Mouse (Mus musculus): ENCODE data around the gene Slc25a47.
A peak's percentile ranks its signal among the peaks of the same experiment; 100 is the strongest.
"Not testable (repeated sequence)": the region's sequence is repeated elsewhere in the genome, so short reads cannot be mapped to it uniquely, and the experiment has no call there.

Gene Slc25a47

GRCm38 (mm10) chr12:108826958-108827535 is 8.8 kb upstream of the Slc25a47 start:
- DNase-seq = peak; percentile 73 to 76

- peak in 1 of 2 experiments; percentile 9 for DNase-seq
Measured at GRCm38 (mm10) chr12:108827641-108828040, 8.2 kb upstream of the Slc25a47 start.

DNA sequence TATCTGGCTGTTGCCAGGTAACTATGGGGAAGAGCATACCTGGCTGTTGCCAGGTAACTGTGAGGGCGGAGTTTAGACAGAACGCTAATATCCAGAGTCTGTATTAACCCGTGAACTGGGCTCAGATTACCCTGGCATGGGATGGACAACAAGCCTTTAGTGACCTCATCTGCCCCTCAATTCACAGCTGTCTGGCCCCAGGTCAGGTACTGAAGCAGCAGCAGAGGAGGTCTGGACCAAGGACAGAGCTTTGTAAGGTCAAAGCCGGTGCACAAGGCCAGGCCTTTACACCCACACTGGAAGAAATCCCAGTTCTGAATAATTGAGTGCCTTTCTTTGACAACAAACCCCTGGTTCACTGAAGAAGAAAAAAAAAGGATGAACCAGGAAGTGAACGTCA is 6.2 kb upstream of the Slc25a47 start:
- DNase-seq = no peak

DNA sequence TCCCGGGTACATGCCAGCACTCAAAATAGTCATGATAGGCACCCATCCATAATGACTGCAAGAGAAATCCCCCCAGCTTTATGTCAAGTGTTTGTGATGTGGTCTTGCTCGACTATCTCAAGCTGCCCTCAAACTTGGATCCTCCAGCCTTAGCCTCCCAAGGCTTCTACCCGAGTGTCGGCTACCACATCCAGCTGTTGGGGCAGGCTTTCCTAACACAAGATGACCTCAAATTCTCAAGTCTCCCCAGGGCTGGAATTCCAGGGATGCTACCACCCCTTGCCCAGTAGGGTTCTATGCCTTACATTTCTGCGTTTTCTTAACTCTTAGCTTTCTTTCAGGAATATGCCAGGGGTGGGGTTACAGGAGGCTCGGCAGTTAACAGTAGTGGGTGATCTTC is 5.5 kb upstream of the Slc25a47 start:
- no peak for DNase-seq

DNA sequence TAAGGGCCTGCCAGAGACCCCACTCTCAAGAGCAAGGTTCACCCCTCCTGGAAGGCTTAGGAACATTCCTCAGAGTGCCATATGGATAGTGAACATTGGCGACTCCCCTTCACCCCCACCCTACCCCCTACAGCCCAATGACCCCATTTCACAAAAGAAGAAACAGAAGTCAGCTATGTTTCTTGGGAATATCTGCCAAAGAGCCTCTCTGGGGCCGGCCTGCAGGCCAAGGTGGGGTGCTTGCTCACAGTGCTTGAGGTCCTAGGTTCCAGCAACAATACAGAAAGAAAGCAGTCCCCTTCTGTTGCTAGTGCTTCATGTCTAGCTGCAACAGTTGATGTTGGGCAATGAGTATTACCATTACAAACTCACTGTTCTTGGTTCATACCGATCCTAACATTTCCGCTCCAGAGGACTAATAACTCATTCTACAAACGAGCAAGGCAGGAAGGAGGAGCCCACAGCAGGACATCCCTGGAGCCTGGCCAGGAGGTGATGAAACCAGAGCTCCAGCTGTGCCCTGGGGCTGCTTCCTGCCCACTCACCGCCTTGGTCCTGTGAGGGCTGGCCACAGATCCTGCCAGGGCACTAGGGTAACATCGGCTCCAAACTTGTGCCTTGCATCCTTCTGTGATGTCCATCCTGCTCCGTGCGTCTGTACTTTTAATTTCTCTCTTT is 3.7 kb upstream of the Slc25a47 start:
- peak; percentile 75 to 76 for DNase-seq

DNA sequence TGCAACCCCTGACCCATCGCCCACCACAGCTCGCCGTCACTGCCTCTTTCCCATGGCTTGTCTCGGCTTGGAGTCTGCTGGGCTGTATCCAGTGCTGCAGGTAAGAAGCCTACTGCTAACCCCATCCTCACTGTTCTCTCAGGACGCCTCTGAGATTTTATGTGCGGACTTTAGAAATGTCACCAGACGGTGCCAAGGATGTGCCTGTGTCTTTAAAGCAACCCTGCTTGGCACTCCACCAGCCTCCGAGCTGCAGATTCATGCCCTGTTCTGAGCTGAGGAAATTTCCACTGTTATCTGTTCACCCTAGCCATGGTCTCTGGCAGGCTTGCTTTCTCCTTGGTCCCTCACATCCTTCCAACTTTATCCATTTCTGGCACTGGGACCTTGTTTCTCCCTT is 3.0 kb upstream of the Slc25a47 start:
- DNase-seq = peak; percentile 65 to 70

DNA sequence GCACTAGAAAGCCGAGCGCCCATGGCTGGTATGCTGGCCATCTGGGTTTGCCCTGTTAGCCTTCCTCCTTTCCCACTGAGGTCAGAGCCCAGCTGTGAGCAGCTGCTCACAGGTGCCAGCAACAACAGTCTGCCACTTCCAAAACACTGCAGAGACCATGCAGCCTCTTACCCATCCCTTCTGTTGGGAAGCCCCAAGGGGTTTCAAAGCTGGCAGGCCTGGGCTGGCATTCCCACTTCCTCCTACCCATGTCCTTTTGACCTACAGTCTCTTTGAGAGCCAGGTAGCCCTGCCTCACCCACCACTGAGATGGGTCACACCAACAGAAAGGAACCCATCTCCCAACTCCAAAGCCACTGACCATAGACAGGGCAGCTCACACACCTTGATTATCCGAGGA is 2.4 kb upstream of the Slc25a47 start:
- DNase-seq = peak in 1 of 2 experiments; percentile 24

DNA sequence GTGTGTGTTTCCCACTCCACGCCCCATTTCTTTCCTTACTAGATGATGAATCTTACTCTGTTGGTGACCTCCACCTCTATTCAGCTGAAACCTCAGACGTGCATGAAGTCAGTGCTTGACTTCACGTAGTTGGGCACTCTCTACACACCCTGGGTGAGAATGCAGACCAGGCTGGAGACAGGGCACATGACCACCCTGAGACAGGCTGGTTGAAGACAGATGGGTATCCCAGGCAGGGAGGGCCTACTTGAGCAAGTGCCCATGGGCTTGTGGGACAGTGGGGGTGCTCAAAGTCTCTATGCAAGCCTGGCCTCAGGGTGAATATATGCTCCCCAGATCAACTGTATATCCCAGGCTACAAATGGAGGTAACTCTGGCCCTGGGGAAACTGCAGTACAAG is 1.5 kb upstream of the Slc25a47 start:
- DNase-seq = no peak

- peak in 1 of 2 experiments; percentile 38 for DNase-seq
Measured at GRCm38 (mm10) chr12:108834786-108835185, 1.1 kb upstream of the Slc25a47 start.

GRCm38 (mm10) chr12:108835208-108835839 is 522 bp upstream of the Slc25a47 start:
- DNase-seq = no peak

DNA sequence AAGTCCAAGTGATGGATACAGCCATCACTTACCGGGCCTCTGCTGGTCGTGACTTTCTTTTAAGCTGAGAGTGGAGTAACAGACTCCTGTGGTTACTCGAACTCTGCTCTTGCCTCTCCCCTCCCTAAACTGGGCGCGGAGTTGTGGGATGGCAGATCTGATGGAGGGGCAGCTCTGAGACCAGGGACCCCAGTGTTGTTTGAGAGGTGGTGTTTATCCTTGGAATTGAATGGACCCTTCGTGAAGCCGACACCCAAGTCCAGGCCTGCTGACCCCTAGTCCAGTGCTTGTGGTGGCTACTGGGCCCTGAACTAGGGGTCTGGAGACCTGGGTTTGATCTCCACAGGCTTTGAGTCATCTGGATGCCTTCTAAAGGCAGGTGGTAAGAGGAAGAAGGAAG is 876 bp downstream of the Slc25a47 start:
- DNase-seq = no peak

GRCm38 (mm10) chr12:108841181-108841580 is 5.3 kb downstream of the Slc25a47 start:
- peak; percentile 67 to 75 for DNase-seq

DNA sequence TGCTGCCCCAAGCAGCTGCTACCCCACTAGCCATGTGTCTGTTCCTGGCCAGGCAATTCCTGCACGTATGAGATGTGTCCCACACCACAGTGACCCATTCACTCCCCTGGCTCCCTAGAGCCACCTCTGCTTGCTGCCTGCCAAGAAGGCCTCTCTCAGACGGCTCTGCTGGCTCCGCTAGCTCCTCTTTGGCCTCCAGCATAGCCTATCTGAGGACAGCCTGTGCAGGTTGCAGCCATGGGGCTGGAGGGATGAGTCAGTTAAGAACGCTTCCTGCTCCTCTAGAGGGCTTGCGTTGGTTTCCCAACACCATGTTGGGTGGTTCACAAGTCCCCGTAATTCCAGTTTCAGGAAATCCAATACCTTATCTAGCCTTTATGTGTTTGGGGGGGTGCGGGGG is 6.8 kb downstream of the Slc25a47 start:
- no peak for DNase-seq

- not testable (repeated sequence) for DNase-seq
Measured at GRCm38 (mm10) chr12:108848033-108848432, 12.2 kb downstream of the Slc25a47 start.

DNA sequence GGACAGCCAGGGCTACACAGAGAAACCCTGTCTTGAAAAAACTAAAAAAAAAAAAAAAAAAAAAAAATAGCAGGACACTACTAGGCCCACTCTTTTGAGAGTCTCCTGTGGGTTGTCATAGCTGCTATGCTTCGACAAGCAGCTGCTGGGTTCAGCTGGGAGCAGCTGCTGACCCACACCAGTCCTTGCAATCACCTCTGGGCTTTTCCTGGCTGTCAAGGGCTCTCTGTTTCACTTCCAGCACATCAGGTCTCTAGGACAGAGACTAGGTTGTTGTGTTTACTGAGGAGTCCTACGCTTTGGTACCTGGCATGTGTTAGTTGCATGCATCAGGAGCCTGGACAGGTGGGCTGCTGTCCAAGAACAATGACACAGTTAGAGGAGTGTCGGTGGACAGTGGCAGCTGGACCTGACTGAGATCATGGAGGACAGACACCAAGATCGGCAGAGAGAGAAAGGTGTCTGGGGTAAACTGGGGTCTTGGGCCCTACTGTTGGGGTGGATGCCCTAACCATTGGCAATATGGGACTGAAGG is 13.7 kb downstream of the Slc25a47 start:
- no peak for DNase-seq

- DNase-seq = peak in 1 of 2 experiments; percentile 22
Measured at GRCm38 (mm10) chr12:108850129-108850528, 14.3 kb downstream of the Slc25a47 start.

GRCm38 (mm10) chr12:108850886-108851285 is 15.0 kb downstream of the Slc25a47 start:
- no peak for DNase-seq

DNA sequence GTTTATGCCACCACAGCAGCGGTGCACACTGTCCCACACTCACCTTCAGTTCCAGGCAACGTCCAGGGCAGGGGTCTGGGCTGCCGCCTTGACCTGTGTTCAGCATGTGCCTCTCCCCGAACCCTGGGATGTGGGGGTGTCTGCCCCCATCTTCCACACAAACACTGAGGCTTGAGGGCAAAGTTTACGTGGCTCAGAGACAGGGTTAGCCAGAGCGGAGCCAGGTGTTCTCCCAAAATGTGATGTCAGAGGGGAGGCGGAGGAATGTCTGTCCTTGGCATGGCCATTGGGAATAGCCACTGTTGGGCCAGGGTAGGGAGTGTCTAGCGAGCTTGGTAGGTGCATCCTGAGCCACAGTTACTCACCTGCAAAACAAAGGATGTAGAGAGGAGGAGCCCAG is 17.0 kb downstream of the Slc25a47 start:
- DNase-seq = no peak

GRCm38 (mm10) chr12:108855081-108855480 is 19.2 kb downstream of the Slc25a47 start:
- no peak for DNase-seq

- no peak for DNase-seq
Measured at GRCm38 (mm10) chr12:108856186-108856585, 20.3 kb downstream of the Slc25a47 start.

DNA sequence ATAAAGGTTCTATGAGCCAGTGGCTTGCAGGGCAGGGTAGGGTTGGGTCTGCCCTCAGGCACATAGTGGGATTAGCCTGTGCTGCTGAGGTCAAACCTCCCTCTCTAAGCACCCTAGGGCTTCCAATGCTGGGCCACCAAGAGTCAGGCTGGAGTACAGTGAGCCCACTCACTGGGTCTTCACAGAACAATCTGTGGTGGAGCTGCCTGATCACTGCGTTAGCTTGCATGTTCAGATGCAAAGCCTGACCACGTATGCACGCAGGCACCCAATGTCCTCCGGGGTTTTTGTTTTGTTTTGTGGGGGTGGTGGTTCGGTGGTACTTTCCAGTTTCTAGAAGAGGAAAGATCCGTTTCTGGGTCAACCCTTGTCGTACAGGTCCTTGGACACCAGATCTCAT is 21.3 kb downstream of the Slc25a47 start:
- DNase-seq = no peak

DNA sequence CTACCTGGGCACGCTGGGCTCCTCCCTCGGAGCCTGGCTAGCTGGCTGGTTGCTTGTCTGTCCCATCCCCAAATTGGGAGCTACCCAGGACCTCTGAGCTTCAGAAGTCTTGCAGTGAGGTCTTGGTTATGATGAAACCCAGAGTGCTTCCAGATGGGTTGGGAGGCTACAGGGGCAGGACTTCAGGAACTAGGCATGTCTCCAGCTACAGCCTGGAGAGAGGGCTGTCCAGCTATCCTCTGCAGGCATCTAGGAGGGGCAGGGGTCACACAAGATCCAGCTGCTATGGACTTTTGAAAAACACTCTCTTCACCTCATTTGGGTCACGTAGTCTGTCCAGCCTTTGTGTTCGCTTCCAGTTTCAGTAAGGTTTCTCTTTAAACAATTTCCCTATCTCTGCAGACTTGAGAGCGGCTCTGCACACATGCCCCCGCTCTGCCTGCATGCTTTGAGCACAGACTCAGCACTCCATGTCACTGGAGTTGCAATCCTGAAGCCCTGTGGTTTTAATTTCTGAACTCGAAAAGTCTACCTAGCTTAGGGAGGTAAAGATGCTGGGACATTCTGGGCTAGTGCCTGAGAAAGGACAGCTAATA is 21.8 kb downstream of the Slc25a47 start:
- no peak for DNase-seq

- DNase-seq = no peak
Measured at GRCm38 (mm10) chr12:108858486-108858885, 22.6 kb downstream of the Slc25a47 start.

All from cerebellum, postnatal 10 days (tissue).